Mouse (Mus musculus): ENCODE measurements around the gene Stard13. TPM values are rescaled to one million over a fixed set of nuclear protein-coding genes. Genes with fewer than 3 reads are reported as not detected.

Stard13 gene
- polyA plus RNA-seq, 1 experiment = 4.9 TPM

DNA sequence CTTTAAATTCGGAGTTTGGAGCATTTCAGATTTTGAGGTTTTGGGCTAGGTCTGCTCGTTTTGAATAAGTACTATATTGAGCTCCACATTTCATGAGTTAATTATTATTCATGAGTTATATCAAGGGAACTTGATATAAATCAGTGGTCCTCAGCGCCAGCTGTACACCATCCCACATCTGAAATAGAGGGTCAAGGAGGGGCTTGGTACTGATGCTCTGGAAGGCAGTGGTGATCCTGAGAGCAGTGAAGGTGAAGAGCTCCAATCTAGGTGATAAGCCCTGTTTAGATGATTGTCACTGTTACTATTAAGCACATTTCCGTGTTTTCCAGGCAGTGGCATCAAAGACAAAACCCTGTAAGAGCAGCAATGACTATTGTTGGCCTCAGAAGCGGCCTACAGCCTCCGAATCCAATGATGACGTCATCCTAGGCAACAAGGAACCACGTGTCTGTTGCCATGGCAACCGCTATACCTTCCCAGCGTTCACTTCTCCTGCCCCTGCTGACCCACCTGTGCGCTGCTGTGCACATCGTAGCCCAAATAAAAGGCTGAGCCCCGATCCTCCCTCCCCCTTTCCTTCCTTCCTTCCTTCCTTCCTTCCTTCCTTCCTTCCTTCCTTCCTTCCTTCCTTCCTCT is 5.2 kb downstream of the Stard13 start:
- H3K4me3 ChIP-seq (ENCODE audit: low read depth, low read length) = no peak overlapping the region
- no peaks in the 10 kb centered on the region for H3K36me3 ChIP-seq (ENCODE audit: control insufficient read depth, insufficient read depth, low read length)
- no peak overlapping the region for H3K27ac ChIP-seq (ENCODE audit: insufficient read depth, low read depth, low read length)
- no peaks in the 10 kb centered on the region for H3K27me3 ChIP-seq (ENCODE audit: control insufficient read depth, insufficient read depth, low read length)
- peaks cover 4% of the 10 kb centered on the region for H3K4me1 ChIP-seq (ENCODE audit: control insufficient read depth, insufficient read depth, insufficient read length, low read length)
- TF ChIP-seq CTCF (IDR thresholded peaks at IDR 0.05; ENCODE audit: extremely low read depth, insufficient read length, insufficient replicate concordance, low read depth, low read length) = no peak
- no peak for TF ChIP-seq POLR2A (IDR thresholded peaks at IDR 0.05; ENCODE audit: low read depth, low read length)
- 82% methylated on average over 13 of the region's 13 CpGs for WGBS

DNA sequence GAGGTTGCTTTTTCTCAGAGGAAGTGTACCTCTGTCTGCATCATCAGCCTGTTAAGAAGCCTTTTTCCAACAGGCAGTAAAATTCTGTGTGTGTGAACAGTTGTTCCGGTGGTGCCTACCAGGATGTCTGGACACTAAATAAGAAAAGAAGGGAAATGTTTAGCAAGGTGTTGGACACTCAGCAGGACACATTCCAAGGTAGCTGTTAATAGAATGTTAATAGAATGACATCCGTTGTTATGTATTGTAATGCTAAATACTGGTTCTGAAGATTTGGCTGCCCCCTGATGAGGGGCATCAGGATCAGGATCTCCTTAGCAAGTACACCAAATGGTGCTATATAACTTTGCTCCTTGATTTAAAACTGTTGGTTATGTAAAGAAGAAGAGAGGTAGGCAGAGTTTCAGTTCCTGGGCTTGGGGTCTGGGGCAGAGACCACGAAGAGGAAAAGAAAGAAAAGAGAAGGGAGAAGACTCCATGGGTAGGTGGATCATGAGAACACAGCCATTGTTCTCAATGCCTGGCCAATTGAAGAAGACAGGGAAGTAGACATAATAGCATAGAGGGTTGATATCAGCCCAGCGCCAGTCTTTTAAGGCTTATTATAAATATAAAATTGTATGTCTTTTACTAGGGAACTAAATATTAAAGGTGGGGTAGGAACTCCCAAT is 9.8 kb downstream of the Stard13 start:
- no peak overlapping the region for H3K27ac ChIP-seq (ENCODE audit: insufficient read depth, low read depth, low read length)
- H3K4me3 ChIP-seq (ENCODE audit: low read depth, low read length) = no peak overlapping the region
- WGBS = 85% methylated on average over 4 of the region's 4 CpGs
- no peaks in the 10 kb centered on the region for H3K36me3 ChIP-seq (ENCODE audit: control insufficient read depth, insufficient read depth, low read length)
- H3K4me1 ChIP-seq (ENCODE audit: control insufficient read depth, insufficient read depth, insufficient read length, low read length) = no peaks in the 10 kb centered on the region
- no peak for TF ChIP-seq POLR2A (IDR thresholded peaks at IDR 0.05; ENCODE audit: low read depth, low read length)
- TF ChIP-seq CTCF (IDR thresholded peaks at IDR 0.05; ENCODE audit: extremely low read depth, insufficient read length, insufficient replicate concordance, low read depth, low read length) = no peak
- no peaks in the 10 kb centered on the region for H3K27me3 ChIP-seq (ENCODE audit: control insufficient read depth, insufficient read depth, low read length)

DNA sequence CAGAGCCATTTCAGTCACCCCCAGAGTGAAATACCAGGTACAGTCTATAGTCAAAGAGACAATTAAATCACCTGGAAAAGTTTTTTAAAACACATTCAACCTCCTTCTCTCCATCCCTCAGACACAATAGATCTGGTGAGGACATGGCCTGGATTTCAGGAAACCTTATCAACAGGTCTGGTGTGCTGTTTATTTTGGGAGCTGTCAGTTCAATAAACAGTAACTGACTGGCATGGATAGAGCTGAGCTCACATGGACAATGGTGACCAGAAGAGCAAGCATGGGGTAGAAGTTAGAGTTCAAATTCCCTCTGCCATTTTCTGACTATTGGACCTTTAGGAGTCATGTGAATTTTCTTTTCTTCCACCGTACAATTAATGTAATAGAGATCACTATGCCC is 10.8 kb downstream of the Stard13 start:
- H3K27ac ChIP-seq (ENCODE audit: insufficient read depth, low read depth, low read length) = no peak overlapping the region

DNA sequence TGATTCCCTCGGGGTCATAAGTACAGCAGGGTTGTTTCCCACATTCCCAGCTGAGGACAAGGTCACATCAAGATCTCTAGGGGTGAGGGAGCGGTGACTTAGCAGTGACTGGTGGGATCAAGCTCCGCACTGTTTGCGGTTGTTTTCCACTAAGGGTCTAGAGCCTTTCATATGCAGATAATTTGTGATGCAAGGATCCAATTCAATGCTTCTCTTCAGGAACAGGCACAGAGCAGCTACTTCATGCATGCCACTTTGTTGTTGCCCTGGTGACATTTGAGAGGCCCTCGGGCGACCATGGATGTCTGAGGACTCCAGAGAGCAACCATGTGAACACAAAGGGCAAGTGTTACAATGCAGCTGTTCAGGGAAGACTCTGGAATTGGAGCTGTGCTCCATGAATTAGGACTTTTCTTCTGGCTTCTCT is 14.9 kb downstream of the Stard13 start:
- H3K4me3 ChIP-seq (ENCODE audit: low read depth, low read length) = no peak overlapping the region
- WGBS = 82% methylated on average over 6 of the region's 6 CpGs
- H3K4me1 ChIP-seq (ENCODE audit: control insufficient read depth, insufficient read depth, insufficient read length, low read length) = no peaks in the 10 kb centered on the region
- no peaks in the 10 kb centered on the region; the same call in 1 of the 2 replicates for H3K36me3 ChIP-seq (ENCODE audit: control insufficient read depth, insufficient read depth, low read length)
- no peak overlapping the region for H3K27ac ChIP-seq (ENCODE audit: insufficient read depth, low read depth, low read length)
- no peak for TF ChIP-seq CTCF (IDR thresholded peaks at IDR 0.05; ENCODE audit: extremely low read depth, insufficient read length, insufficient replicate concordance, low read depth, low read length)
- H3K27me3 ChIP-seq (ENCODE audit: control insufficient read depth, insufficient read depth, low read length) = no peaks in the 10 kb centered on the region

More for the DNA sequence above, 10.8 kb downstream of the Stard13 start:
- TF ChIP-seq POLR2A (IDR thresholded peaks at IDR 0.05; ENCODE audit: low read depth, low read length) = no peak
- no peak for TF ChIP-seq CTCF (IDR thresholded peaks at IDR 0.05; ENCODE audit: extremely low read depth, insufficient read length, insufficient replicate concordance, low read depth, low read length)
- no peaks in the 10 kb centered on the region for H3K4me1 ChIP-seq (ENCODE audit: control insufficient read depth, insufficient read depth, insufficient read length, low read length)
- 97% methylated on average over 1 of the region's 1 CpGs for WGBS
- no peaks in the 10 kb centered on the region for H3K36me3 ChIP-seq (ENCODE audit: control insufficient read depth, insufficient read depth, low read length)
- H3K4me3 ChIP-seq (ENCODE audit: low read depth, low read length) = no peak overlapping the region
- no peaks in the 10 kb centered on the region for H3K27me3 ChIP-seq (ENCODE audit: control insufficient read depth, insufficient read depth, low read length)

DNA sequence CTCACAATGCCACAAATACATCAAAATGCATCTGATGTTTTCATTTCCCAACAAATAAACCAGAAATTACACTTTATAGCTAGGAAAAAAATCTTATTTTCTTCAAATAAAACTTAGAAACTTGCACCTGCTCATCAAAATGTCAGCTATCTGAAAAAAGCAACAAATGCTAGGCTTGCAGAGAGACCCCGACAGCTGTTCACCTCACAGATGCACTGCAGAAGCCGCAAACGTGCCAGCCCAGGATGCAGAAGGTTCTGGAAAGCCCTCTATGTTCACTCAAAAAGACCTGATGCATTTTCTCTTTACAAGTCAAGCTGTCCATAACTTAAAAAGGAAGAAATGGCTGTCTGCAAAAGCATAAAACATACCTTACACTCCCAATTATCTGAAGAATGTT is 20.5 kb downstream of the Stard13 start:
- 92% methylated on average over 3 of the region's 3 CpGs for WGBS
- Histone ChIP-seq H3K27me3 (ENCODE audit: control insufficient read depth, insufficient read depth, low read length) (no peaks in the 10 kb centered on the region), H3K36me3 (ENCODE audit: control insufficient read depth, insufficient read depth, low read length) (no peaks in the 10 kb centered on the region; the same call in 1 of the 2 replicates), H3K27ac (ENCODE audit: insufficient read depth, low read depth, low read length) (no peak overlapping the region), H3K4me3 (ENCODE audit: low read depth, low read length) (no peak overlapping the region), H3K4me1 (ENCODE audit: control insufficient read depth, insufficient read depth, insufficient read length, low read length) (no peaks in the 10 kb centered on the region)
- TF ChIP-seq CTCF (IDR thresholded peaks at IDR 0.05; ENCODE audit: extremely low read depth, insufficient read length, insufficient replicate concordance, low read depth, low read length) = no peak
- no peak for TF ChIP-seq POLR2A (IDR thresholded peaks at IDR 0.05; ENCODE audit: low read depth, low read length)

DNA sequence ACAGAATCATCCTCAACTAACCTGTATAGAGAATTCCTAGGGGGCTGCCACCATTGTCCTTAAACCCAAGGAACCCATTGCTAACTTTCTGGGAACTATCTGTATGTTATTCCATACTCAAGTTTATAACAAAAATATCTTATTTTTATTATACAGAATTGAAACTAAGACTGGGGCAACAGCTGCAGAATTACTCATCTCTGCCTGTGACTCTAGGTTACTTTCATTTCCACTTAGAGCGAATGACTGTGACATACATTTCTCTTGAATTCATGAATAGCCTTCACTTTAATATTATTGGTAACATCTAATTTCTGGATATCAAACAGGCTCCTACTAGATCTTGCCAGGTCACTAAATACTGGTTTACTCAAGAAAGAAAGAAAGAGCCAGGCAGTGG is 22.8 kb downstream of the Stard13 start:
- 85% methylated on average over 1 of the region's 1 CpGs for WGBS
- no peaks in the 10 kb centered on the region for H3K27me3 ChIP-seq (ENCODE audit: control insufficient read depth, insufficient read depth, low read length)
- no peaks in the 10 kb centered on the region; the same call in 1 of the 2 replicates for H3K36me3 ChIP-seq (ENCODE audit: control insufficient read depth, insufficient read depth, low read length)
- H3K4me3 ChIP-seq (ENCODE audit: low read depth, low read length) = no peak overlapping the region
- no peak overlapping the region for H3K27ac ChIP-seq (ENCODE audit: insufficient read depth, low read depth, low read length)
- H3K4me1 ChIP-seq (ENCODE audit: control insufficient read depth, insufficient read depth, insufficient read length, low read length) = no peaks in the 10 kb centered on the region
- no peak for TF ChIP-seq POLR2A (IDR thresholded peaks at IDR 0.05; ENCODE audit: low read depth, low read length)
- no peak for TF ChIP-seq CTCF (IDR thresholded peaks at IDR 0.05; ENCODE audit: extremely low read depth, insufficient read length, insufficient replicate concordance, low read depth, low read length)

DNA sequence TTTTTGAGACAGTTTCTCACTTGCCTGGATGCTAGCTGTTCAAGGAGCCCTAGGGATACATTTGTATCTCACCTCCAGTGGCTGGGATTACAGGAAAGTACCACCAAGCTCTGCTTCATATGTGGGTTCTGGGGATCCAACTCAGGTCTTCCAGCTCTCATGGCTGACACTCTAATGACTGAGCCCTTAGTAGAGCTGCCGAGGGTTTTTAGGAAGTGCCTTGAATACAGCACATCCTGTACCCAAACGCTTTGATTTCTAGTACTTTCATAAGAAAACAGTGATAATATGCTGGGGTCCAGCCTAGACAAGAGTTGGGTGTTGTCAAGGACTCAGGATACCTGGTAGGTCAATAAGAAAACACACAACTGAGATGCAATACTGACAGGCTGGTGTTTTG is 23.6 kb downstream of the Stard13 start:
- no peak for TF ChIP-seq POLR2A (IDR thresholded peaks at IDR 0.05; ENCODE audit: low read depth, low read length)
- TF ChIP-seq CTCF (IDR thresholded peaks at IDR 0.05; ENCODE audit: extremely low read depth, insufficient read length, insufficient replicate concordance, low read depth, low read length) = no peak
- H3K27me3 ChIP-seq (ENCODE audit: control insufficient read depth, insufficient read depth, low read length) = no peaks in the 10 kb centered on the region
- H3K4me3 ChIP-seq (ENCODE audit: low read depth, low read length) = no peak overlapping the region
- no peak overlapping the region for H3K27ac ChIP-seq (ENCODE audit: insufficient read depth, low read depth, low read length)
- no peaks in the 10 kb centered on the region; the same call in 1 of the 2 replicates for H3K36me3 ChIP-seq (ENCODE audit: control insufficient read depth, insufficient read depth, low read length)
- WGBS = 84% methylated on average over 2 of the region's 2 CpGs
- no peaks in the 10 kb centered on the region for H3K4me1 ChIP-seq (ENCODE audit: control insufficient read depth, insufficient read depth, insufficient read length, low read length)
